In the genomic region with DNA sequence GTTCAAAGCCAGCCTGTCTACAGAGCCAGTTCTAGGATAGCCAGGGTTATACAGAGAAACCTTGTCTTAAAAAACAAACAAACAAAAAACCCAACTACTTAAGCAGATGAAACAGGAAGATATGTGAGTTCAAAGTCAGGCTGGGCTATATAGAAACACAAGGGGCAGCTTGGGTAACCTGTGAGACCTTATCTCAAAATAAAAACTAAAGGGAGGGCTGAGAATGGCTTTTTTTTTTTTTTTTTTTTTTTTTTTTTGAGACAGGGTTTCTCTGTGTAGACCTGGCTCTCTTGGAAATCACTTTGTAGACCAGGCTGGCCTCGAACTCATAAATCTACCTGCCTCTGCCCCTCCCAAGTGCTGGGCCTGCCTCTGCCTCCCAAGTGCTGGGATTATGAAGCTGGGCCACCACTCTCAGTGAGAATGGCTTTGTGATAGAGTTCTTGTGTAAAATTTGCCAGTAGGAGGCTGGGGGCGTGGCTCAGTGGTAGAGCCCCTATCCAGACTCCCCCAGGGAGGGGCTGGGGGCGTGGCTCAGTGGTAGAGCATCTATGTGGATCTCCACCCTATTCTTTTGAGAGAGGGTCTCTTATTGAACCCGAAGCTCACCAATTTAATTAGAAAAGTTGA, we compare ENCODE assay signal across 12 mouse cellular contexts. TPM values are rescaled to one million over a fixed set of nuclear protein-coding genes. Genes with fewer than 3 reads are reported as not detected.
DNase-seq lines count a peak whose midpoint lies in the region; ATAC-seq and TF ChIP-seq lines count a peak whose summit lies in the region.
"Had no signal": no experiment of that assay in that cellular context is flagged by ENCODE, and none has a peak within 500 bp of the region (broad histone marks: within the 10 kb centered on the region; RNA-seq: fewer than 3 reads in every experiment).

No protein-coding gene starts in this region.

- no peaks in the 10 kb centered on the region for H3K36me3 ChIP-seq in spleen, adult 2 months (ENCODE audit: control insufficient read depth, insufficient read depth, low read length)
- no peaks in the 10 kb centered on the region for H3K36me3 ChIP-seq in liver, postnatal 0 days (replicated peaks; ENCODE audit: insufficient read depth, low read length)
- H3K36me3 ChIP-seq: embryonic facial prominence, embryonic 10.5 days had no signal

- no peak for TF ChIP-seq POLR2A in spleen, adult 2 months (IDR thresholded peaks at IDR 0.05; ENCODE audit: low read depth, low read length)

- H3K9me3 ChIP-seq in liver, postnatal 0 days (ENCODE audit: low read length) = no peaks in the 10 kb centered on the region
- H3K9me3 ChIP-seq: embryonic facial prominence, embryonic 10.5 days had no signal

- DNase-seq in CD4-positive, CD25-positive, alpha-beta regulatory T cell, adult 2 months (ENCODE audit: low read depth, low spot score) = peak; percentile 44
- no peak for DNase-seq in spleen, adult 2 months (ENCODE audit: low read depth in 1 of 2, low spot score in 2 of 2)
- DNase-seq in spleen, postnatal 4 days (ENCODE audit: low spot score in 2 of 2) = no peak
- peak; percentile 49 for DNase-seq in liver, postnatal 0 days
- DNase-seq in thymus, postnatal 4 days = peak; percentile 88
- DNase-seq in yolk sac, embryonic 10.5 days (ENCODE audit: low spot score) = no peak
- no peak for DNase-seq in layer of hippocampus, postnatal 14 days (ENCODE audit: low spot score in 2 of 2)
- DNase-seq: cerebellum, adult 9-11 months; heart, adult 11 months; kidney, adult 9 months had no signal

- H3K27ac ChIP-seq in spleen, adult 2 months (ENCODE audit: insufficient read depth, low read length) = peak overlapping the region; percentile 18; the same call in 1 of the 2 replicates
- H3K27ac ChIP-seq in liver, postnatal 0 days (ENCODE audit: low read depth) = peak overlapping the region; percentile 46; the same call in 1 of the 2 replicates
- H3K27ac ChIP-seq: embryonic facial prominence, embryonic 10.5 days had no signal

- no peak overlapping the region for H3K9ac ChIP-seq in liver, postnatal 0 days (replicated peaks)

- no peaks in the 10 kb centered on the region for H3K27me3 ChIP-seq in spleen, adult 2 months (ENCODE audit: control insufficient read depth, insufficient read depth, low read length)
- H3K27me3 ChIP-seq in liver, postnatal 0 days (ENCODE audit: insufficient read depth, low read length) = peaks cover 3% of the 10 kb centered on the region; the same call in 1 of the 2 replicates

- no peak overlapping the region for H3K4me2 ChIP-seq in liver, postnatal 0 days (ENCODE audit: low read depth, low read length)

- no peak overlapping the region for H3K4me3 ChIP-seq in spleen, adult 2 months (ENCODE audit: extremely low read depth, insufficient read depth, insufficient read length)
- H3K4me3 ChIP-seq in liver, postnatal 0 days (ENCODE audit: low read depth, low read length) = no peak overlapping the region
- H3K4me3 ChIP-seq: embryonic facial prominence, embryonic 10.5 days had no signal

- ATAC-seq in CD4-positive, CD25-positive, alpha-beta regulatory T cell, adult 4 months = no peak
- no peak for ATAC-seq in liver, postnatal 0 days

- H3K4me1 ChIP-seq in spleen, adult 2 months (ENCODE audit: control insufficient read depth, insufficient read depth, insufficient read length) = peaks cover 11% of the 10 kb centered on the region
- peaks cover 14% of the 10 kb centered on the region for H3K4me1 ChIP-seq in liver, postnatal 0 days (ENCODE audit: insufficient read depth)

- TF ChIP-seq CTCF in spleen, adult 2 months (IDR thresholded peaks at IDR 0.05; ENCODE audit: extremely low read depth, insufficient read depth, insufficient read length, insufficient replicate concordance) = no peak
- TF ChIP-seq CTCF in liver, postnatal 0 days (IDR thresholded peaks at IDR 0.05; ENCODE audit: low read depth) = no peak

- WGBS in spleen, adult 2 months = 21% methylated on average over 4 of the region's 4 CpGs
- WGBS in liver, postnatal 0 days (ENCODE audit: insufficient replicate concordance) = 26% methylated on average over 4 of the region's 4 CpGs

- no peak for TF ChIP-seq EP300 in liver, postnatal 0 days (IDR thresholded peaks at IDR 0.05; ENCODE audit: low read depth)

RNA-seq across cellular contexts. Expression of a gene that starts 59.0 kb away (rescaled TPM):
- polyA plus RNA-seq in CD4-positive, CD25-positive, alpha-beta regulatory T cell, adult 4 months (2017; shearing (Covaris generic)) = 10 to 100 TPM; 48.1 to 69.0 TPM
- polyA plus RNA-seq in spleen, adult 2 months (2012; rRNA removed) = 24.7 and 28.4 TPM in 2 replicates
- polyA plus RNA-seq in liver, postnatal 0 days (2015; fragmentation: Nextera tagmentation; extraction: Ambion mirVana) = 9.2 and 10.7 TPM in 2 replicates
- 10 to 100 TPM; 49.8 to 52.4 TPM for total RNA-seq in layer of hippocampus, postnatal 14 days (2021)

Comparison
In these comparisons a context has a peak if more than half of its experiments do, and no peak if none do; other contexts are left out.
1. DNase-seq: peak in CD4-positive, CD25-positive, alpha-beta regulatory T cell, adult 2 months (single experiment), liver, postnatal 0 days (single experiment) and thymus, postnatal 4 days (single experiment); none in spleen, adult 2 months (0 of 2), spleen, postnatal 4 days (0 of 2), yolk sac, embryonic 10.5 days (single experiment) and layer of hippocampus, postnatal 14 days (0 of 2).